9 mouse cellular contexts compared by ENCODE assay signal in the genomic region with DNA sequence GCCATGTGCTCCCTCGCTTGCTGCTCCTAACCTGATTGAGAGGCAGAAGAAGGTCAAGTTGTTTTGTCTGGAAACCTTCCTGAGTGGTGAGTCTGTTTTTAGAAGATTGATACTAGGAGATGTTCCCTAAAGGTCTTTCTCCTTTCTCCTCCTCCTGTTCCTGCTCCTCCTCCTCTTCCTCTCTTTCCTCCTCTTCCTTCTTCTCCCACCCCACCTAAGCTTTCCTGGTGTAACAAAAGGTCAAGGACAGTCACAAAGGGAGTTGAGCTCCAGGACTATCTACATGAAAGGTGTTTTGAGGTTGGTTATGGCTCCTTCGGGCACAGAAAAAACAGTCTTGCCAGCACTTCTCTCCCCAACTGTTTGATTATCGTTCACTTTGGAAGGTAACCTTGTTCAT. TPM values are rescaled to one million over a fixed set of nuclear protein-coding genes. Genes with fewer than 3 reads are reported as not detected.
DNase-seq lines count a peak whose midpoint lies in the region; ATAC-seq and TF ChIP-seq lines count a peak whose summit lies in the region.
"Had no signal": no experiment of that assay in that cellular context is flagged by ENCODE, and none has a peak within 500 bp of the region (broad histone marks: within the 10 kb centered on the region; RNA-seq: fewer than 3 reads in every experiment).

Gene A130010J15Rik (plus strand): TSS at position 301 of the 400 bp plus-strand sequence.

- DNase-seq in lung, embryonic 14.5 days: no peak
- no peak for DNase-seq in lung, postnatal 14 days
- no peak for DNase-seq in embryonic facial prominence, embryonic 14.5 days (ENCODE audit: low spot score)
- DNase-seq in right cerebral cortex, adult 2 months (ENCODE audit: low spot score in 2 of 2): no peak
- DNase-seq: embryo, embryonic 11 days had no signal

- no peak within 1 kb of the TSS for H3K4me3 ChIP-seq in lung, embryonic 14.5 days (ENCODE audit: low read depth, low read length)
- H3K4me3 ChIP-seq in embryonic facial prominence, embryonic 14.5 days (ENCODE audit: low read depth, low read length): no peak within 1 kb of the TSS
- no peak within 1 kb of the TSS for H3K4me3 ChIP-seq in hindbrain, embryonic 12.5 days

- H3K27me3 ChIP-seq in lung, embryonic 14.5 days (ENCODE audit: insufficient read depth, low read length): no peaks in the 10 kb centered on the region
- H3K27me3 ChIP-seq in embryonic facial prominence, embryonic 14.5 days (replicated peaks; ENCODE audit: control insufficient read depth, insufficient read depth, low read length): no peaks in the 10 kb centered on the region
- H3K27me3 ChIP-seq in hindbrain, embryonic 12.5 days: no peaks in the 10 kb centered on the region; the same call in 1 of the 2 replicates
- H3K27me3 ChIP-seq: Patski had no signal

- H3K9me3 ChIP-seq in lung, embryonic 14.5 days (ENCODE audit: low read depth, low read length): no peaks in the 10 kb centered on the region
- H3K9me3 ChIP-seq in embryonic facial prominence, embryonic 14.5 days (ENCODE audit: control insufficient read depth, low read length): no peaks in the 10 kb centered on the region
- H3K9me3 ChIP-seq in hindbrain, embryonic 12.5 days (replicated peaks): no peaks in the 10 kb centered on the region

- no peak for TF ChIP-seq CTCF in lung, embryonic 14.5 days (IDR thresholded peaks at IDR 0.05; ENCODE audit: low read depth)

- no peak within 1 kb of the TSS for H3K4me2 ChIP-seq in lung, embryonic 14.5 days
- no peak within 1 kb of the TSS for H3K4me2 ChIP-seq in embryonic facial prominence, embryonic 14.5 days (ENCODE audit: low read depth, low read length)
- H3K4me2 ChIP-seq in hindbrain, embryonic 12.5 days (replicated peaks): no peak within 1 kb of the TSS

- H3K9ac ChIP-seq in lung, embryonic 14.5 days: no peak within 1 kb of the TSS
- no peak within 1 kb of the TSS for H3K9ac ChIP-seq in embryonic facial prominence, embryonic 14.5 days (ENCODE audit: low read depth, low read length)
- no peak within 1 kb of the TSS for H3K9ac ChIP-seq in hindbrain, embryonic 12.5 days

- H3K4me1 ChIP-seq in lung, embryonic 14.5 days (ENCODE audit: insufficient read depth): peaks cover 5% of the 10 kb centered on the region
- peaks cover 6% of the 10 kb centered on the region for H3K4me1 ChIP-seq in embryonic facial prominence, embryonic 14.5 days (ENCODE audit: control insufficient read depth, insufficient read depth, low read length)
- H3K4me1 ChIP-seq in hindbrain, embryonic 12.5 days: peaks cover 15% of the 10 kb centered on the region

- H3K27ac ChIP-seq in lung, embryonic 14.5 days (ENCODE audit: low read depth): no peak within 1 kb of the TSS
- no peak within 1 kb of the TSS for H3K27ac ChIP-seq in embryonic facial prominence, embryonic 14.5 days (replicated peaks; ENCODE audit: low read depth, low read length)
- no peak within 1 kb of the TSS for H3K27ac ChIP-seq in hindbrain, embryonic 12.5 days

- no peak for ATAC-seq in lung, embryonic 14.5 days (ENCODE audit: insufficient read depth)
- no peak for ATAC-seq in embryonic facial prominence, embryonic 14.5 days (ENCODE audit: low read depth)
- no peak for ATAC-seq in hindbrain, embryonic 12.5 days (ENCODE audit: low FRiP score)
- no peak for ATAC-seq in monocyte, adult 5-6 weeks (replicated peaks; ENCODE audit: insufficient number of reproducible peaks, low FRiP score, low TSS enrichment, poor library complexity, severe bottlenecking)
- no peak for ATAC-seq in megakaryocyte-erythroid progenitor cell, adult 5-6 weeks (replicated peaks; ENCODE audit: low FRiP score, low TSS enrichment, poor library complexity, severe bottlenecking)
- ATAC-seq: Patski had no signal

- H3K36me3 ChIP-seq in lung, embryonic 14.5 days (ENCODE audit: insufficient read depth): no peaks in the 10 kb centered on the region
- no peaks in the 10 kb centered on the region; the same call in 1 of the 2 replicates for H3K36me3 ChIP-seq in embryonic facial prominence, embryonic 14.5 days (ENCODE audit: control insufficient read depth, insufficient read depth, low read length)
- H3K36me3 ChIP-seq in hindbrain, embryonic 12.5 days: no peaks in the 10 kb centered on the region

- WGBS in lung, embryonic 14.5 days: 88% methylated on average over 3 of the region's 3 CpGs
- 96% methylated on average over 3 of the region's 3 CpGs for WGBS in embryonic facial prominence, embryonic 14.5 days
- 99% methylated on average over 3 of the region's 3 CpGs for WGBS in hindbrain, embryonic 12.5 days

RNA-seq across cellular contexts. Expression of gene A130010J15Rik, which starts in this region (rescaled TPM):
- 14.1 and 16.0 TPM in 2 replicates for polyA plus RNA-seq in lung, embryonic 14.5 days (2014; fragmentation: Nextera tagmentation; extraction: Ambion mirVana)
- polyA plus RNA-seq in embryonic facial prominence, embryonic 14.5 days (2014; fragmentation: Nextera tagmentation; extraction: Ambion mirVana): 12.3 and 16.0 TPM in 2 replicates
- 15.7 TPM in 2 replicates for polyA plus RNA-seq in hindbrain, embryonic 12.5 days (2016; fragmentation: Nextera tagmentation; extraction: Ambion mirVana)
- 6.1 to 15.4 TPM (median 10.2 TPM) in 3 replicates for total RNA-seq in monocyte, adult 5-6 weeks (2017)
- total RNA-seq in megakaryocyte-erythroid progenitor cell, adult 5-6 weeks (2014; fragmentation: Nextera tagmentation): 6.6 and 6.9 TPM in 2 replicates
- total RNA-seq in megakaryocyte-erythroid progenitor cell, adult 5-6 weeks (2017): 12.0 and 13.1 TPM in 2 replicates
